Mouse (Mus musculus) stomach, embryonic 15.5 days (tissue): ENCODE results near the gene Perm1. TPM values are rescaled to one million over a fixed set of nuclear protein-coding genes. Genes with fewer than 3 reads are reported as not detected.

Source experiments
- ATAC-seq: fragments of 200-750 bp; cut with Nextera tagmentation; 2 replicates; pipeline ENCODE4 v1.8.0; 2017; ENCODE audit warnings: low read depth, moderate number of reproducible peaks, moderate TSS enrichment; ENCODE audit not compliant: insufficient read depth, low FRiP score
- H3K27ac ChIP-seq: fragments of 300-500 bp; sonication (generic); 2 replicates; pipeline ENCODE4 v1.5.1; 2015; ENCODE audit warnings: mild to moderate bottlenecking, inconsistent platforms
- H3K27me3 ChIP-seq: fragments of 300-500 bp; sonication (generic); replicated peaks from 2 replicates; pipeline ENCODE4 v1.6.1; 2015; ENCODE audit warnings: inconsistent platforms
- H3K36me3 ChIP-seq: fragments of 300-500 bp; sonication (generic); 2 replicates; pipeline ENCODE4 v1.6.1; 2015; ENCODE audit warnings: inconsistent platforms
- H3K4me1 ChIP-seq: fragments of 300-500 bp; sonication (generic); 2 replicates; pipeline ENCODE4 v1.6.1; 2015; ENCODE audit warnings: inconsistent platforms
- H3K4me2 ChIP-seq: fragments of 300-500 bp; sonication (generic); 2 replicates; pipeline ENCODE4 v1.6.1; 2015; ENCODE audit warnings: mild to moderate bottlenecking, inconsistent platforms
- H3K4me3 ChIP-seq: fragments of 300-500 bp; sonication (generic); replicated peaks from 2 replicates; pipeline ENCODE4 v1.5.1; 2015; ENCODE audit warnings: inconsistent platforms
- H3K9ac ChIP-seq: fragments of 300-500 bp; sonication (generic); 2 replicates; pipeline ENCODE4 v1.6.1; 2015; ENCODE audit warnings: inconsistent platforms
- H3K9me3 ChIP-seq: fragments of 300-500 bp; sonication (generic); 2 replicates; pipeline ENCODE4 v1.6.1; 2016; ENCODE audit warnings: inconsistent platforms
- WGBS: fragments of 180-500 bp; shearing (Covaris S2); methylation state at CpG from one replicate; pipeline ENCODE4 v1.1.7; 2015; 5-methylcytosine and 5-hydroxymethylcytosine counted together
- microRNA-seq: library from miRNA; unstranded; fragments of <30 nt; microRNA quantifications from one replicate; pipeline ENCODE4, GENCODE M21; 2016
- polyA plus RNA-seq: library from polyadenylated mRNA; unstranded; fragments of >200 nt; fragmentation: Nextera tagmentation; extraction: Ambion mirVana; gene quantifications from 2 replicates; pipeline ENCODE4 v1.2.1, GENCODE M21; 2015

Perm1 gene
- polyA plus RNA-seq, 1 experiment from 2014 or later: 0.99 TPM

DNA sequence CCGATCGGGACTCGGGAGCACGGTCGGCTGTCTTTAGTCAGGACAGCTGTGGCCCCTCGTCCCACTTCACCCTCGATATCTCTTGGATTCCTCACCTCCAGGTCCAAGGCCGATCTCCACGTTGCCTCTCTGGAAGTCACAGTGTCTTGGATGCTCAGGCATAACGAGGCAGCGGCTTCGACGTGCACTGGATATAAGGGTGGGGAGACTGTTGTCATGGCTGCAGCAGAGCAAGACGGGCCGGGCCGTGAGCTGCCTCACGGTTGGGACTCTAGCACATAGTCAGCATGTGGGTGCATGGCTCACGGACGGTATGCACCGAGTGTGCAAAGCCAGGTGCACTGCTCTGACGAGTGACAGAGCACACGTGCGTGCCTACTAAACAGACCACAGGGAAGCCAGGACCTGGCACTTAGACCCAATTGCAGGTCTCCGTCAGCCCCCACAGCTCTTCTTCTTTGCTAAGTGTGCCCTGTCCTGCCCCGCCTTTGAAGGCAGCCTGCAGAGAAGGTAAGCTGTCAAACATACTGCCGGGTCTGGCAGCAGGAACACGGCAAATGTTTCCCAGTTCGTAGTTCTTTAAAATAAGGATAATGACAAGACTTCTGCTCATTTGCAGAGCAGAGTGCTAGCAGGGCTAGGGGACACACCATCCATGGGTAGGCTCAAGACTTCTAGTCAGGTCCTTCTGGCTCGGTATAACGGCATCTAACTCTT is 38.9 kb downstream of the Perm1 start:
- H3K4me2 ChIP-seq: peak overlapping the region; percentile 37
- no peak overlapping the region for H3K27ac ChIP-seq
- ATAC-seq: peak; percentile 75
- peaks cover 16% of the 10 kb centered on the region for H3K27me3 ChIP-seq
- H3K9me3 ChIP-seq: no peaks in the 10 kb centered on the region
- peak overlapping the region; percentile 19 for H3K4me3 ChIP-seq
- H3K36me3 ChIP-seq: no peaks in the 10 kb centered on the region
- no peak overlapping the region for H3K9ac ChIP-seq
- WGBS: 3% methylated on average over 26 of the region's 30 CpGs
- peaks cover 6% of the 10 kb centered on the region; the same call in 1 of the 2 replicates for H3K4me1 ChIP-seq

DNA sequence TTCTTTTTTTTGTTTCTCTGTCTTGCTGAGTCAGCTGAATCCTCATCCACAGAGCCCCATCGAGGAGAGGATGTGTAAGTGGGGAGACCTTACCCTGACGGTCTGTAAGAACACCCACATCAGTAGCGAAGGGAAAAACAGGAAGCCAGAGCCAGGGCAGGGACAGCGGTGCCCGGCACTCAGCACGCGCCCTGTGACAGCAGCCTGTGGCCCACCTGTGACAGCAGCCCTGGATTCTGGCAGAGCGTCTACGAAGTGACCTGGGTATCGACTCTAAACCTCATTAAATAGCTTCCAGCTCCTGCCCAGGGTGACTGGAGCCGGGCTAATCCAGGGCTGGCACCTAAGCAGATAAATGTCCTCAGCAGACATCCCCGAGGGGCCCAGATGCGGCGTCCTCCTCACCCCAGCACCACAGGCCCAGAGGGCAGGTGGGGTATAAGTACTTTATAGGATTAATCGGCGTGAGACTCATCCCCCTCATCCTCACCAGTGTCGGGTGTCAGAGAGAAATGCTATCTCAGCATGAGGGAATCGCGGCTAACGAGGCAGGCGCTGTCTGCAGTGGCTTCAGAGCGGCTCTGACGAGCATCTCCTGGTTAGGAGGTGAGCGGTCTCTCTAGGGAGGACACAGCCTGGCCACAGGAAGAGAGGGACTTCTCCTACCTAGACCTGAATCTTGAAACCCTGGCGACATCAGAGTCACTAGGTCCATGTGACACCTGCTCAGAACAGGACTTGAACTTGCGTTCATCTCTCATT is 39.6 kb downstream of the Perm1 start, which contains the start of gene Samd11:
Gene Samd11 (minus strand): TSS at position 580 of the 762 bp plus-strand sequence.
- Histone ChIP-seq H3K27me3 (peaks cover 16% of the 10 kb centered on the region), H3K36me3 (no peaks in the 10 kb centered on the region), H3K27ac (no peak within 1 kb of the TSS), H3K9me3 (no peaks in the 10 kb centered on the region), H3K4me1 (peaks cover 6% of the 10 kb centered on the region; the same call in 1 of the 2 replicates), H3K4me2 (peak within 1 kb of the TSS; percentile 37), H3K4me3 (peak within 1 kb of the TSS; percentile 19), H3K9ac (no peak within 1 kb of the TSS)
- peak; percentile 54; the same call in 1 of the 2 replicates for ATAC-seq
- WGBS: 10% methylated on average over 26 of the region's 26 CpGs

Small RNA genes within 50 kb of the gene (microRNA-seq; reads per million reads assigned to microRNA genes)
- gene Mir7658: 1.9 reads per million, percentile 2 among the genes with 10 or more reads in this experiment

Other genes with a start within 250 kb of the Perm1 start
- 14.4 and 14.6 TPM in 2 replicates for gene B3galt6, start 223.2 kb upstream of the Perm1 start, polyA plus RNA-seq
- gene Sdf4, start 223.0 kb upstream of the Perm1 start, polyA plus RNA-seq: 154 and 168 TPM in 2 replicates
- gene Tnfrsf4, start 202.0 kb upstream of the Perm1 start, polyA plus RNA-seq: 0.64 and 1.1 TPM in 2 replicates
- gene Tnfrsf18, start 189.7 kb upstream of the Perm1 start, polyA plus RNA-seq: 2.3 and 2.5 TPM in 2 replicates
- gene Ttll10, start 156.5 kb upstream of the Perm1 start, polyA plus RNA-seq: 4.1 and 5.0 TPM in 2 replicates
- gene 9430015G10Rik, start 105.9 kb upstream of the Perm1 start, polyA plus RNA-seq: 27.3 and 29.9 TPM in 2 replicates
- gene Rnf223, start 85.4 kb upstream of the Perm1 start, polyA plus RNA-seq: 0.39 and 0.44 TPM in 2 replicates
- gene Agrn, start 18.4 kb upstream of the Perm1 start, polyA plus RNA-seq: 61.7 and 67.8 TPM in 2 replicates
- 3.2 and 4.8 TPM in 2 replicates for gene Isg15, start 15.1 kb upstream of the Perm1 start, polyA plus RNA-seq
- gene AW011738, start 12.6 kb upstream of the Perm1 start, polyA plus RNA-seq: 3.0 TPM in 2 replicates
- 20.0 and 22.1 TPM in 2 replicates for gene Plekhn1, start 19.0 kb downstream of the Perm1 start, polyA plus RNA-seq
- gene Noc2l, start 20.1 kb downstream of the Perm1 start, polyA plus RNA-seq: 72.0 and 75.3 TPM in 2 replicates
- 1.2 and 3.1 TPM in 2 replicates for gene Samd11, start 39.8 kb downstream of the Perm1 start, polyA plus RNA-seq
- not detected in 2 replicates for gene Vmn2r-ps159, start 115.2 kb downstream of the Perm1 start, polyA plus RNA-seq